Mouse (Mus musculus): ENCODE measurements around the gene CN725425. TPM values are rescaled to one million over a fixed set of nuclear protein-coding genes. Genes with fewer than 3 reads are reported as not detected.

CN725425 gene
- polyA plus RNA-seq, 1 experiment from 2014 or later = not detected

GRCm38 (mm10) chr15:91251544-91252408 is 52.5 kb downstream of the CN725425 start:
- ATAC-seq = no peak
- WGBS = 49% methylated on average over 9 of the region's 9 CpGs
- Histone ChIP-seq H3K36me3 (ENCODE audit: control insufficient read depth, insufficient read depth) (no peaks in the 10 kb centered on the region), H3K4me1 (replicated peaks; ENCODE audit: control insufficient read depth, insufficient read depth, low read length) (no peaks in the 10 kb centered on the region), H3K9ac (ENCODE audit: low read depth, low read length) (no peak overlapping the region), H3K4me3 (ENCODE audit: low read depth, low read length) (no peak overlapping the region), H3K27me3 (replicated peaks; ENCODE audit: control insufficient read depth, insufficient read depth, low read length) (no peaks in the 10 kb centered on the region), H3K27ac (ENCODE audit: low read depth, low read length) (no peak overlapping the region), H3K4me2 (replicated peaks; ENCODE audit: low read depth) (no peak overlapping the region), H3K9me3 (ENCODE audit: control insufficient read depth) (no peaks in the 10 kb centered on the region)
- no peak for TF ChIP-seq CTCF (IDR thresholded peaks at IDR 0.05; ENCODE audit: low read depth)

DNA sequence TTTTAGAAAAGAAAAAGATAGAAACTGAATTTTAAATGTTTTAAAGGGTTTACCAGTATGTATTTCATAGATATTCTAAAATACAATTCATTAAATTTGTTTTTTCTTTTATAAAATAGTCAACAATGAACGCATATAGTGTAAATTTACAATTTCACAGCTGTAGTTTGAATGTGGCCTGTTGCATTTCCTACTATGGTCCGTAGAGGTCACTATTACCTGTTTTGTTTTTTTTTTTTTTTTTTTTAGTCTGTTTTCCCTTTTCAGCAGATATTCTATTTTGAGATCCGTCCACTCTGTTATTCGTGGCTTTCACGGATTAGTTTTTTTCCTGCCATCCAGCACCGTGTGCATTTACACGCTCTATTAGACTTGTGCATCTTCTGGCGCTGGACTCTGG is 53.7 kb downstream of the CN725425 start:
- no peak for ATAC-seq
- Histone ChIP-seq H3K4me2 (replicated peaks; ENCODE audit: low read depth) (no peak overlapping the region), H3K9ac (ENCODE audit: low read depth, low read length) (no peak overlapping the region), H3K27ac (ENCODE audit: low read depth, low read length) (no peak overlapping the region), H3K4me3 (ENCODE audit: low read depth, low read length) (no peak overlapping the region), H3K4me1 (replicated peaks; ENCODE audit: control insufficient read depth, insufficient read depth, low read length) (no peaks in the 10 kb centered on the region), H3K9me3 (ENCODE audit: control insufficient read depth) (no peaks in the 10 kb centered on the region), H3K36me3 (ENCODE audit: control insufficient read depth, insufficient read depth) (no peaks in the 10 kb centered on the region), H3K27me3 (replicated peaks; ENCODE audit: control insufficient read depth, insufficient read depth, low read length) (no peaks in the 10 kb centered on the region)
- WGBS = 60% methylated on average over 8 of the region's 8 CpGs
- peak; percentile 52 for TF ChIP-seq CTCF (IDR thresholded peaks at IDR 0.05; ENCODE audit: low read depth)

DNA sequence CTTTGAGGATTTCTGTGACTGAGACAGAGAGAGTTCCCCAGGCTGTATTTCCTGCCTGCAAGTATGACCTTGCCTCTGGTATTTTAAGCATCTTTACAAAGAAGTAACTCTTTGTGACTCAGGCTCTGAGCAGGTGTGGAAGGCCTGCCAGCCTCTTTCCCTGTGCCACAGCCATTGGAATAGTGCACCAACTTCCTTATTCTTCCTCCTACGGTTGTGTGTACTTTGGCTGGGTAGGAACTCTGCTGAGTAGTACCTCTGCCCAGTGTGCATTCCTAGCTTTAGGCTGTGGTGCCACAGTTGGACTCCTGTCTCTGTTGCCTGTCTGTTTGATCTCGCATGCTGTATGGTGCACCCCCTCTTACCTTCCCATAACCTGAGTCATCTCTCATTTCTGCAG is 56.0 kb downstream of the CN725425 start:
- H3K36me3 ChIP-seq (ENCODE audit: control insufficient read depth, insufficient read depth) = no peaks in the 10 kb centered on the region
- TF ChIP-seq CTCF (IDR thresholded peaks at IDR 0.05; ENCODE audit: low read depth) = no peak
- 71% methylated on average over 2 of the region's 2 CpGs for WGBS
- no peak overlapping the region for H3K27ac ChIP-seq (ENCODE audit: low read depth, low read length)
- no peaks in the 10 kb centered on the region for H3K27me3 ChIP-seq (replicated peaks; ENCODE audit: control insufficient read depth, insufficient read depth, low read length)
- H3K4me1 ChIP-seq (replicated peaks; ENCODE audit: control insufficient read depth, insufficient read depth, low read length) = no peaks in the 10 kb centered on the region
- no peak overlapping the region for H3K4me2 ChIP-seq (replicated peaks; ENCODE audit: low read depth)
- H3K9me3 ChIP-seq (ENCODE audit: control insufficient read depth) = no peaks in the 10 kb centered on the region
- ATAC-seq = 0 out of 2 replicates have a peak, but pooled peaks have one; percentile 36
- no peak overlapping the region for H3K4me3 ChIP-seq (ENCODE audit: low read depth, low read length)
- H3K9ac ChIP-seq (ENCODE audit: low read depth, low read length) = no peak overlapping the region

DNA sequence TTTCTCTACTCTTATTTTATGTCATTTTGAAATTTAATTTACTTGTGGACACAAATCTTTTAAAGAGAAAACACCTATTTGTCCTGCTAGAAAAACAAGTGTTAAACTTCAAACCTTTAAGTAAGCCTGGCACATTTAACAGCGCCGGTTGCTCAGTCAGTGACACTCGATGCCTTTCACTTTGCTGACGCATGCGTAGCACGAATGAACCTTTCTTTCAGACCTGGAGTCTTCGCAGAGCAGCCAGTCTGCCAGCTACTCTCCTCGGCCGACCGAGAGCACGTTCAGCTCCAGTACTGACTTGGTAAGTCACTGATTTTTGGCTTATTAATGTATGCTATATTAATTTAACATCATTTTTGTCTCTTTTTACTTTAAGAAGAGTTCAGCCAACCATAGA is 57.8 kb downstream of the CN725425 start:
- TF ChIP-seq CTCF (IDR thresholded peaks at IDR 0.05; ENCODE audit: low read depth) = no peak
- Histone ChIP-seq H3K4me2 (replicated peaks; ENCODE audit: low read depth) (no peak overlapping the region), H3K27ac (ENCODE audit: low read depth, low read length) (no peak overlapping the region), H3K4me1 (replicated peaks; ENCODE audit: control insufficient read depth, insufficient read depth, low read length) (no peaks in the 10 kb centered on the region), H3K4me3 (ENCODE audit: low read depth, low read length) (no peak overlapping the region), H3K27me3 (replicated peaks; ENCODE audit: control insufficient read depth, insufficient read depth, low read length) (no peaks in the 10 kb centered on the region), H3K9me3 (ENCODE audit: control insufficient read depth) (no peaks in the 10 kb centered on the region), H3K9ac (ENCODE audit: low read depth, low read length) (no peak overlapping the region), H3K36me3 (ENCODE audit: control insufficient read depth, insufficient read depth) (no peaks in the 10 kb centered on the region)
- 79% methylated on average over 11 of the region's 11 CpGs for WGBS
- ATAC-seq = no peak

DNA sequence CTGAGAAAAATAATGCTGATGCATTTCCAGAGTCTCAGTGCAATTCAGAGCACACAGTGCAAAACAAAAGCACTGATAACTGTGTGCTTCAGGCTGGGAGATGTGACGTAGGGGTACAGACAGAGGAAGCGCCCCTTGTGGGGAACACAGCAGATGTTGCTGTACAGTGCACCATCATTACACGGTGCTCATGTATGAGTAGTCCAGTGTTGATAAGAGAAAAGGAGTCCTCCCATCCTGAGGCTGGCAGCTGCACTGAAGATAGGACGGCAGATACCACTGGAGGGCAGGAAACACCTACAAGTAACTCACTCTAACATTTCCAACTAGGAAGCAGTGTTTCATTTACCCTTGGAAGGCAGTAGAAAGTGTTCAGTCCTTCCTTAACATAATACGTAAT is 61.3 kb downstream of the CN725425 start:
- Histone ChIP-seq H3K4me3 (ENCODE audit: low read depth, low read length) (no peak overlapping the region), H3K27ac (ENCODE audit: low read depth, low read length) (no peak overlapping the region), H3K36me3 (ENCODE audit: control insufficient read depth, insufficient read depth) (no peaks in the 10 kb centered on the region), H3K9me3 (ENCODE audit: control insufficient read depth) (no peaks in the 10 kb centered on the region), H3K27me3 (replicated peaks; ENCODE audit: control insufficient read depth, insufficient read depth, low read length) (no peaks in the 10 kb centered on the region), H3K4me2 (replicated peaks; ENCODE audit: low read depth) (no peak overlapping the region), H3K4me1 (replicated peaks; ENCODE audit: control insufficient read depth, insufficient read depth, low read length) (no peaks in the 10 kb centered on the region), H3K9ac (ENCODE audit: low read depth, low read length) (no peak overlapping the region)
- no peak for ATAC-seq
- WGBS = 60% methylated on average over 5 of the region's 5 CpGs
- TF ChIP-seq CTCF (IDR thresholded peaks at IDR 0.05; ENCODE audit: low read depth) = peak; percentile 42

GRCm38 (mm10) chr15:91263926-91264325 is 64.6 kb downstream of the CN725425 start:
- TF ChIP-seq CTCF (IDR thresholded peaks at IDR 0.05; ENCODE audit: low read depth) = no peak
- Histone ChIP-seq H3K9ac (ENCODE audit: low read depth, low read length) (no peak overlapping the region), H3K9me3 (ENCODE audit: control insufficient read depth) (no peaks in the 10 kb centered on the region), H3K4me3 (ENCODE audit: low read depth, low read length) (no peak overlapping the region), H3K4me2 (replicated peaks; ENCODE audit: low read depth) (no peak overlapping the region), H3K36me3 (ENCODE audit: control insufficient read depth, insufficient read depth) (no peaks in the 10 kb centered on the region), H3K4me1 (replicated peaks; ENCODE audit: control insufficient read depth, insufficient read depth, low read length) (no peaks in the 10 kb centered on the region), H3K27me3 (replicated peaks; ENCODE audit: control insufficient read depth, insufficient read depth, low read length) (no peaks in the 10 kb centered on the region), H3K27ac (ENCODE audit: low read depth, low read length) (no peak overlapping the region)
- ATAC-seq = no peak
- 85% methylated on average over 1 of the region's 1 CpGs for WGBS
